Mouse (Mus musculus): ENCODE measurements around the gene Scel. TPM values are rescaled to one million over a fixed set of nuclear protein-coding genes. Genes with fewer than 3 reads are reported as not detected.
"Not testable (repeated sequence)": the region's sequence is repeated elsewhere in the genome, so short reads cannot be mapped to it uniquely, and the experiment has no call there.

Scel gene
- polyA plus RNA-seq, 1 experiment = not detected

- H3K4me3 ChIP-seq = no peak overlapping the region
- no peak overlapping the region for H3ac ChIP-seq (ENCODE audit: control insufficient read depth, insufficient read length)
- TF ChIP-seq MYOD1 (IDR thresholded peaks at IDR 0.05; ENCODE audit: control insufficient read depth in 1 of 3, insufficient read length in 2 of 3, low read depth in 2 of 3) (peak in 1 of 3 experiments; percentile 59), MYOG (IDR thresholded peaks at IDR 0.05; ENCODE audit: control insufficient read depth in 1 of 3, insufficient read depth in 1 of 3, insufficient read length in 2 of 3, low read depth in 2 of 3) (peak in 1 of 3 experiments; percentile 40), REST (IDR thresholded peaks at IDR 0.05; ENCODE audit: insufficient read depth, insufficient read length) (no peak)
- H3K27me3 ChIP-seq (ENCODE audit: control insufficient read depth, insufficient read depth, insufficient read length) = no peaks in the 10 kb centered on the region
- H3K4me2 ChIP-seq (ENCODE audit: low read depth) = peak overlapping the region; percentile 44
- no peaks in the 10 kb centered on the region for H3K79me2 ChIP-seq (ENCODE audit: control insufficient read depth, insufficient read depth)
- no peaks in the 10 kb centered on the region for H3K36me3 ChIP-seq (ENCODE audit: control insufficient read depth, insufficient read depth)
Measured at GRCm38 (mm10) chr14:103471806-103472553, 41.2 kb upstream of the Scel start.

- H3K36me3 ChIP-seq (ENCODE audit: control insufficient read depth, insufficient read depth) = no peaks in the 10 kb centered on the region
- peak overlapping the region; percentile 44 for H3K4me2 ChIP-seq (ENCODE audit: low read depth)
- no peak overlapping the region for H3K4me3 ChIP-seq
- no peak for TF ChIP-seq MAX (IDR thresholded peaks at IDR 0.05; ENCODE audit: low read depth)
- no peak for TF ChIP-seq POLR2A (IDR thresholded peaks at IDR 0.05; ENCODE audit: insufficient read length, low read depth)
- TF ChIP-seq TCF12 (IDR thresholded peaks at IDR 0.05; ENCODE audit: insufficient read depth, poor library complexity, severe bottlenecking) = no peak
- no peak for TF ChIP-seq E2F4 (IDR thresholded peaks at IDR 0.05; ENCODE audit: insufficient read depth)
- TF ChIP-seq MYOG (IDR thresholded peaks at IDR 0.05; ENCODE audit: control insufficient read depth in 1 of 3, insufficient read depth in 1 of 3, insufficient read length in 2 of 3, low read depth in 2 of 3) = no peak
- TF ChIP-seq MYOD1 (IDR thresholded peaks at IDR 0.05; ENCODE audit: control insufficient read depth in 1 of 3, insufficient read length in 2 of 3, low read depth in 2 of 3) = no peak
- TF ChIP-seq USF1 (IDR thresholded peaks at IDR 0.05; ENCODE audit: low read depth) = no peak
- no peak for TF ChIP-seq POLR2AphosphoS2 (IDR thresholded peaks at IDR 0.05; ENCODE audit: insufficient read length, low read depth)
- TF ChIP-seq SRF (IDR thresholded peaks at IDR 0.05; ENCODE audit: control insufficient read depth, insufficient read length, low read depth) = no peak
- no peaks in the 10 kb centered on the region for H3K79me2 ChIP-seq (ENCODE audit: control insufficient read depth, insufficient read depth)
- H3K27me3 ChIP-seq (ENCODE audit: control insufficient read depth, insufficient read depth, insufficient read length) = no peaks in the 10 kb centered on the region
- no peak overlapping the region for H3ac ChIP-seq (ENCODE audit: control insufficient read depth, insufficient read length)
Measured at GRCm38 (mm10) chr14:103472554-103472905, 40.6 kb upstream of the Scel start.

- H3K4me3 ChIP-seq = no peak overlapping the region
- TF ChIP-seq SRF (IDR thresholded peaks at IDR 0.05; ENCODE audit: control insufficient read depth, insufficient read length, low read depth) (no peak), TCF3 (IDR thresholded peaks at IDR 0.05; ENCODE audit: insufficient read length, low read depth) (no peak), POLR2A (IDR thresholded peaks at IDR 0.05; ENCODE audit: insufficient read length, low read depth) (no peak), E2F4 (IDR thresholded peaks at IDR 0.05; ENCODE audit: insufficient read depth) (no peak), POLR2AphosphoS2 (IDR thresholded peaks at IDR 0.05; ENCODE audit: insufficient read length, low read depth) (no peak), TCF12 (IDR thresholded peaks at IDR 0.05; ENCODE audit: insufficient read depth, poor library complexity, severe bottlenecking) (no peak), CEBPB (IDR thresholded peaks at IDR 0.05; ENCODE audit: insufficient read depth, poor library complexity, severe bottlenecking) (no peak), MYOG (IDR thresholded peaks at IDR 0.05; ENCODE audit: control insufficient read depth in 1 of 3, insufficient read depth in 1 of 3, insufficient read length in 2 of 3, low read depth in 2 of 3) (no peak), MAX (IDR thresholded peaks at IDR 0.05; ENCODE audit: low read depth) (no peak), USF1 (IDR thresholded peaks at IDR 0.05; ENCODE audit: low read depth) (no peak), REST (IDR thresholded peaks at IDR 0.05; ENCODE audit: insufficient read depth, insufficient read length) (no peak), MYOD1 (IDR thresholded peaks at IDR 0.05; ENCODE audit: control insufficient read depth in 1 of 3, insufficient read length in 2 of 3, low read depth in 2 of 3) (no peak)
- H3K4me2 ChIP-seq (ENCODE audit: low read depth) = no peak overlapping the region
- H3K27me3 ChIP-seq (ENCODE audit: control insufficient read depth, insufficient read depth, insufficient read length) = no peaks in the 10 kb centered on the region
- no peaks in the 10 kb centered on the region for H3K36me3 ChIP-seq (ENCODE audit: control insufficient read depth, insufficient read depth)
- H3ac ChIP-seq (ENCODE audit: control insufficient read depth, insufficient read length) = no peak overlapping the region
- H3K79me2 ChIP-seq (ENCODE audit: control insufficient read depth, insufficient read depth) = no peaks in the 10 kb centered on the region
Measured at GRCm38 (mm10) chr14:103475312-103475711, 37.8 kb upstream of the Scel start.

GRCm38 (mm10) chr14:103476232-103476631 is 36.9 kb upstream of the Scel start:
- not testable (repeated sequence) for H3K4me3 ChIP-seq; H3K79me2 ChIP-seq (ENCODE audit: control insufficient read depth, insufficient read depth); H3ac ChIP-seq (ENCODE audit: control insufficient read depth, insufficient read length); H3K27me3 ChIP-seq (ENCODE audit: control insufficient read depth, insufficient read depth, insufficient read length); H3K4me2 ChIP-seq (ENCODE audit: low read depth); H3K36me3 ChIP-seq (ENCODE audit: control insufficient read depth, insufficient read depth)

GRCm38 (mm10) chr14:103477281-103477680 is 35.9 kb upstream of the Scel start:
- Histone ChIP-seq H3K27me3 (ENCODE audit: control insufficient read depth, insufficient read depth, insufficient read length) (no peaks in the 10 kb centered on the region), H3ac (ENCODE audit: control insufficient read depth, insufficient read length) (no peak overlapping the region), H3K4me2 (ENCODE audit: low read depth) (no peak overlapping the region), H3K4me3 (no peak overlapping the region), H3K79me2 (ENCODE audit: control insufficient read depth, insufficient read depth) (no peaks in the 10 kb centered on the region), H3K36me3 (ENCODE audit: control insufficient read depth, insufficient read depth) (no peaks in the 10 kb centered on the region)
- no peak for TF ChIP-seq CEBPB (IDR thresholded peaks at IDR 0.05; ENCODE audit: insufficient read depth, poor library complexity, severe bottlenecking)
- no peak for TF ChIP-seq E2F4 (IDR thresholded peaks at IDR 0.05; ENCODE audit: insufficient read depth)
- TF ChIP-seq POLR2AphosphoS2 (IDR thresholded peaks at IDR 0.05; ENCODE audit: insufficient read length, low read depth) = no peak
- TF ChIP-seq TCF12 (IDR thresholded peaks at IDR 0.05; ENCODE audit: insufficient read depth, poor library complexity, severe bottlenecking) = no peak
- TF ChIP-seq POLR2A (IDR thresholded peaks at IDR 0.05; ENCODE audit: insufficient read length, low read depth) = no peak
- TF ChIP-seq USF1 (IDR thresholded peaks at IDR 0.05; ENCODE audit: low read depth) = no peak
- no peak for TF ChIP-seq MYOD1 (IDR thresholded peaks at IDR 0.05; ENCODE audit: control insufficient read depth in 1 of 3, insufficient read length in 2 of 3, low read depth in 2 of 3)
- no peak for TF ChIP-seq TCF3 (IDR thresholded peaks at IDR 0.05; ENCODE audit: insufficient read length, low read depth)
- no peak for TF ChIP-seq MYOG (IDR thresholded peaks at IDR 0.05; ENCODE audit: control insufficient read depth in 1 of 3, insufficient read depth in 1 of 3, insufficient read length in 2 of 3, low read depth in 2 of 3)
- no peak for TF ChIP-seq SRF (IDR thresholded peaks at IDR 0.05; ENCODE audit: control insufficient read depth, insufficient read length, low read depth)
- no peak for TF ChIP-seq MAX (IDR thresholded peaks at IDR 0.05; ENCODE audit: low read depth)
- TF ChIP-seq REST (IDR thresholded peaks at IDR 0.05; ENCODE audit: insufficient read depth, insufficient read length) = no peak
